Mouse (Mus musculus) MEL (cell line): ENCODE data around the gene Wdr75. TPM values are rescaled to one million over a fixed set of nuclear protein-coding genes. Genes with fewer than 3 reads are reported as not detected.

ENCODE experiments used
- DNase-seq: peaks from one replicate; pipeline ENCODE4 v3.0.0; 2011; ENCODE audit warnings: low read depth, low spot score
- H3K27ac ChIP-seq: 2 replicates; pipeline ENCODE4 v1.5.1; 2012; ENCODE audit warnings: low read depth, mild to moderate bottlenecking, control low read depth, low read length, moderate library complexity; ENCODE audit not compliant: control insufficient read depth
- H3K27me3 ChIP-seq, 2 experiments: fragments of 150-350 bp in 1 of 2; sonication (generic) in 1 of 2; 2 replicates each; pipeline ENCODE4 v1.6.1; 2012; ENCODE audit warnings: low read length in 2 of 2, mild to moderate bottlenecking in 2 of 2, improper control_type of control experiment in 1 of 2, moderate library complexity in 1 of 2; ENCODE audit not compliant: insufficient read depth in 2 of 2, control insufficient read depth in 1 of 2
- H3K36me3 ChIP-seq, 2 experiments: 2 replicates each; pipeline ENCODE4 v1.6.1; 2012 to 2014; ENCODE audit warnings: low read length in 2 of 2, improper control_type of control experiment in 1 of 2, inconsistent platforms in 1 of 2, mild to moderate bottlenecking in 1 of 2; ENCODE audit not compliant: insufficient read depth in 2 of 2, control insufficient read depth in 1 of 2
- H3K4me1 ChIP-seq, 2 experiments: fragments of 150-350 bp in 1 of 2; sonication (generic) in 1 of 2; 2 replicates each; pipeline ENCODE4 v1.6.1; 2012; ENCODE audit warnings: low read length in 2 of 2, improper control_type of control experiment in 1 of 2, mild to moderate bottlenecking in 1 of 2; ENCODE audit not compliant: insufficient read depth in 2 of 2, control insufficient read depth in 1 of 2
- H3K4me3 ChIP-seq, 2 experiments: fragments of 150-350 bp in 1 of 2; sonication (generic) in 1 of 2; 2 replicates each; pipeline ENCODE4 v1.5.1; 2012; ENCODE audit warnings: low read depth in 2 of 2, low read length in 2 of 2, mild to moderate bottlenecking in 2 of 2, moderate library complexity in 2 of 2, control low read depth in 1 of 2, improper control_type of control experiment in 1 of 2; ENCODE audit not compliant: control insufficient read depth in 1 of 2, insufficient read depth in 1 of 2
- H3K79me2 ChIP-seq: 2 replicates; pipeline ENCODE4 v1.6.1; 2012; ENCODE audit warnings: mild to moderate bottlenecking, low read length, moderate library complexity; ENCODE audit not compliant: control insufficient read depth, poor library complexity, insufficient read depth
- H3K9ac ChIP-seq: 2 replicates; pipeline ENCODE4 v1.6.1; 2012; ENCODE audit warnings: low read depth, mild to moderate bottlenecking, control low read depth, low read length, moderate library complexity; ENCODE audit not compliant: control insufficient read depth, poor library complexity, severe bottlenecking
- H3K9me3 ChIP-seq: fragments of 150-350 bp; sonication (generic); replicated peaks from 2 replicates; pipeline ENCODE4 v1.6.1; 2012; ENCODE audit warnings: mild to moderate bottlenecking, low read length, improper control_type of control experiment, moderate library complexity; ENCODE audit not compliant: insufficient read depth
- BHLHE40 ChIP-seq: IDR thresholded peaks from 2 replicates; pipeline ENCODE4 v1.6.1; 2012; ENCODE audit warnings: low read depth, mild to moderate bottlenecking, inconsistent platforms, low read length, improper control_type of control experiment, borderline replicate concordance
- CHD1 ChIP-seq: IDR thresholded peaks from 2 replicates; pipeline ENCODE4 v1.6.1; 2012; ENCODE audit warnings: low read depth, mild to moderate bottlenecking, inconsistent platforms, low read length, improper control_type of control experiment
- CHD2 ChIP-seq: IDR thresholded peaks from 2 replicates; pipeline ENCODE4 v1.6.1; 2011; ENCODE audit warnings: low read length, improper control_type of control experiment
- CTCF ChIP-seq, 3 experiments: IDR thresholded peaks in 2 of 3; conservative IDR thresholded peaks in 1 of 3; 2 replicates each; pipeline ENCODE4 v1.5.1; 2011 to 2012; ENCODE audit warnings: low read length in 3 of 3, low read depth in 2 of 3, mild to moderate bottlenecking in 2 of 3, improper control_type of control experiment in 1 of 3, inconsistent platforms in 1 of 3, mixed read lengths in 1 of 3, moderate library complexity in 1 of 3; ENCODE audit not compliant: control insufficient read depth in 1 of 3, insufficient read depth in 1 of 3, poor library complexity in 1 of 3, severe bottlenecking in 1 of 3
- E2F4 ChIP-seq: IDR thresholded peaks from 2 replicates; pipeline ENCODE4 v1.6.1; 2011; ENCODE audit warnings: low read depth, low read length, improper control_type of control experiment, borderline replicate concordance
- ELF1 ChIP-seq: IDR thresholded peaks from 2 replicates; pipeline ENCODE4 v1.6.1; 2014; ENCODE audit warnings: low read depth, mild to moderate bottlenecking, inconsistent platforms, low read length, improper control_type of control experiment, moderate library complexity
- EP300 ChIP-seq, 2 experiments: IDR thresholded peaks; 2 replicates each; pipeline ENCODE4 v1.6.1; 2011; ENCODE audit warnings: improper control_type of control experiment in 2 of 2, low read length in 2 of 2, low read depth in 1 of 2, mild to moderate bottlenecking in 1 of 2
- ETS1 ChIP-seq: IDR thresholded peaks from 2 replicates; pipeline ENCODE4 v1.6.1; 2012; ENCODE audit warnings: low read depth, mild to moderate bottlenecking, inconsistent platforms, low read length, improper control_type of control experiment, moderate library complexity
- GABPA ChIP-seq: IDR thresholded peaks from 2 replicates; pipeline ENCODE4 v1.6.1; 2012; ENCODE audit warnings: low read depth, mild to moderate bottlenecking, inconsistent platforms, low read length, improper control_type of control experiment, moderate library complexity
- GATA1 ChIP-seq: IDR thresholded peaks from 2 replicates; pipeline ENCODE4 v1.6.1; 2011; ENCODE audit warnings: low read depth, low read length, improper control_type of control experiment
- HCFC1 ChIP-seq: IDR thresholded peaks from 2 replicates; pipeline ENCODE4 v1.6.1; 2012; ENCODE audit warnings: low read depth, mild to moderate bottlenecking, inconsistent platforms, low read length, improper control_type of control experiment, moderate library complexity
- JUND ChIP-seq: IDR thresholded peaks from 2 replicates; pipeline ENCODE4 v1.6.1; 2011; ENCODE audit warnings: low read depth, mild to moderate bottlenecking, improper control_type of control experiment, low read length
- KAT2A ChIP-seq: conservative IDR thresholded peaks from 2 replicates; pipeline ENCODE4 v1.6.1; 2012; ENCODE audit warnings: low read depth, low read length, improper control_type of control experiment, inconsistent platforms
- MAFK ChIP-seq: IDR thresholded peaks from 2 replicates; pipeline ENCODE4 v1.6.1; 2011; ENCODE audit warnings: low read depth, mild to moderate bottlenecking, low read length, improper control_type of control experiment, borderline replicate concordance
- MAX ChIP-seq: IDR thresholded peaks from 2 replicates; pipeline ENCODE4 v1.6.1; 2011; ENCODE audit warnings: low read length, improper control_type of control experiment
- MXI1 ChIP-seq: IDR thresholded peaks from 2 replicates; pipeline ENCODE4 v1.6.1; 2011; ENCODE audit warnings: mild to moderate bottlenecking, low read depth, low read length, improper control_type of control experiment
- MYB ChIP-seq: IDR thresholded peaks from 2 replicates; pipeline ENCODE4 v1.6.1; 2011; ENCODE audit warnings: mild to moderate bottlenecking, low read depth, low read length, improper control_type of control experiment
- MYC ChIP-seq: IDR thresholded peaks from 2 replicates; pipeline ENCODE4 v1.6.1; 2011; ENCODE audit warnings: low read depth, mild to moderate bottlenecking, low read length, improper control_type of control experiment, moderate library complexity
- NELFE ChIP-seq: IDR thresholded peaks from 2 replicates; pipeline ENCODE4 v1.6.1; 2011; ENCODE audit warnings: low read depth, low read length, improper control_type of control experiment
- NRF1 ChIP-seq: IDR thresholded peaks from 2 replicates; pipeline ENCODE4 v1.6.1; 2014; ENCODE audit warnings: low read depth, mild to moderate bottlenecking, inconsistent platforms, low read length, improper control_type of control experiment, moderate library complexity; ENCODE audit not compliant: poor library complexity, insufficient read depth, severe bottlenecking
- POLR2A ChIP-seq, 2 experiments: IDR thresholded peaks; 2 replicates each; pipeline ENCODE4 v1.6.1; 2011 to 2012; ENCODE audit warnings: low read length in 2 of 2, mild to moderate bottlenecking in 2 of 2, control low read depth in 1 of 2, improper control_type of control experiment in 1 of 2, low read depth in 1 of 2, moderate library complexity in 1 of 2; ENCODE audit not compliant: control insufficient read depth in 1 of 2, insufficient read depth in 1 of 2, poor library complexity in 1 of 2
- POLR2AphosphoS2 ChIP-seq: IDR thresholded peaks from 2 replicates; pipeline ENCODE4 v1.6.1; 2011; ENCODE audit warnings: low read length, improper control_type of control experiment
- POLR2AphosphoS5 ChIP-seq: IDR thresholded peaks from 2 replicates; pipeline ENCODE4 v1.6.1; 2012; ENCODE audit warnings: low read depth, borderline replicate concordance, mild to moderate bottlenecking, inconsistent platforms, low read length, moderate library complexity, mixed read lengths
- RAD21 ChIP-seq: IDR thresholded peaks from 2 replicates; pipeline ENCODE4 v1.6.1; 2011; ENCODE audit warnings: mild to moderate bottlenecking, low read depth, low read length, improper control_type of control experiment
- RCOR1 ChIP-seq: IDR thresholded peaks from 2 replicates; pipeline ENCODE4 v1.6.1; 2012; ENCODE audit warnings: low read depth, mild to moderate bottlenecking, inconsistent platforms, low read length, improper control_type of control experiment
- SMC3 ChIP-seq: IDR thresholded peaks from 2 replicates; pipeline ENCODE4 v1.6.1; 2011; ENCODE audit warnings: low read depth, low read length, improper control_type of control experiment
- TAL1 ChIP-seq: IDR thresholded peaks from 2 replicates; pipeline ENCODE4 v1.6.1; 2012; ENCODE audit warnings: mild to moderate bottlenecking, inconsistent platforms, low read length, moderate library complexity, mixed read lengths
- TBP ChIP-seq: IDR thresholded peaks from 2 replicates; pipeline ENCODE4 v1.8.0; 2011; ENCODE audit warnings: low read depth, low read length, improper control_type of control experiment
- TCF12 ChIP-seq: IDR thresholded peaks from 2 replicates; pipeline ENCODE4 v1.6.1; 2014; ENCODE audit warnings: low read depth, mild to moderate bottlenecking, inconsistent platforms, low read length, improper control_type of control experiment, moderate library complexity
- USF1 ChIP-seq: IDR thresholded peaks from 2 replicates; pipeline ENCODE4 v1.6.1; 2014; ENCODE audit warnings: low read depth, mild to moderate bottlenecking, inconsistent platforms, low read length, improper control_type of control experiment, moderate library complexity
- USF2 ChIP-seq, 2 experiments: IDR thresholded peaks; 2 replicates each; pipeline ENCODE4 v1.6.1; 2011 to 2012; ENCODE audit warnings: improper control_type of control experiment in 2 of 2, low read length in 2 of 2, borderline replicate concordance in 1 of 2, inconsistent platforms in 1 of 2, low read depth in 1 of 2, mild to moderate bottlenecking in 1 of 2; ENCODE audit not compliant: insufficient read depth in 1 of 2
- ZC3H11A ChIP-seq: IDR thresholded peaks from 2 replicates; pipeline ENCODE4 v1.6.1; 2012; ENCODE audit warnings: low read depth, mild to moderate bottlenecking, inconsistent platforms, low read length, improper control_type of control experiment
- ZKSCAN1 ChIP-seq: IDR thresholded peaks from 2 replicates; pipeline ENCODE4 v1.6.1; 2012; ENCODE audit warnings: low read depth, mild to moderate bottlenecking, inconsistent platforms, low read length, improper control_type of control experiment, moderate library complexity
- ZMIZ1 ChIP-seq: IDR thresholded peaks from 2 replicates; pipeline ENCODE4 v1.6.1; 2012; ENCODE audit warnings: low read depth, mild to moderate bottlenecking, inconsistent platforms, low read length, improper control_type of control experiment, moderate library complexity
- ZNF384 ChIP-seq: IDR thresholded peaks from 2 replicates; pipeline ENCODE4 v1.6.1; 2012; ENCODE audit warnings: low read depth, mild to moderate bottlenecking, inconsistent platforms, low read length, improper control_type of control experiment
- polyA plus RNA-seq, 2 experiments: library from polyadenylated mRNA; stranded (reverse) in 1 of 2; unstranded in 1 of 2; fragments of >175 nt in 1 of 2; fragments of >200 nt in 1 of 2; gene quantifications; 2 replicates each; pipeline versions ENCODE4 v1.2.1 to v1.2.4; 2012; ENCODE audit warnings: low replicate concordance in 2 of 2, low read depth in 1 of 2; ENCODE audit not compliant: insufficient read length in 2 of 2, insufficient read depth in 1 of 2, missing spikeins in 1 of 2
- total RNA-seq: library from RNA; depleted of rRNA; stranded (reverse); fragments of 300-350 nt; gene quantifications from 2 replicates; pipeline ENCODE4 v1.2.3, GENCODE M21; 2012; rRNA removed

The Wdr75 gene
- 171 and 195 TPM in 2 replicates for total RNA-seq
- polyA plus RNA-seq, result 100 to 1,000 TPM; 193 to 279 TPM

DNA sequence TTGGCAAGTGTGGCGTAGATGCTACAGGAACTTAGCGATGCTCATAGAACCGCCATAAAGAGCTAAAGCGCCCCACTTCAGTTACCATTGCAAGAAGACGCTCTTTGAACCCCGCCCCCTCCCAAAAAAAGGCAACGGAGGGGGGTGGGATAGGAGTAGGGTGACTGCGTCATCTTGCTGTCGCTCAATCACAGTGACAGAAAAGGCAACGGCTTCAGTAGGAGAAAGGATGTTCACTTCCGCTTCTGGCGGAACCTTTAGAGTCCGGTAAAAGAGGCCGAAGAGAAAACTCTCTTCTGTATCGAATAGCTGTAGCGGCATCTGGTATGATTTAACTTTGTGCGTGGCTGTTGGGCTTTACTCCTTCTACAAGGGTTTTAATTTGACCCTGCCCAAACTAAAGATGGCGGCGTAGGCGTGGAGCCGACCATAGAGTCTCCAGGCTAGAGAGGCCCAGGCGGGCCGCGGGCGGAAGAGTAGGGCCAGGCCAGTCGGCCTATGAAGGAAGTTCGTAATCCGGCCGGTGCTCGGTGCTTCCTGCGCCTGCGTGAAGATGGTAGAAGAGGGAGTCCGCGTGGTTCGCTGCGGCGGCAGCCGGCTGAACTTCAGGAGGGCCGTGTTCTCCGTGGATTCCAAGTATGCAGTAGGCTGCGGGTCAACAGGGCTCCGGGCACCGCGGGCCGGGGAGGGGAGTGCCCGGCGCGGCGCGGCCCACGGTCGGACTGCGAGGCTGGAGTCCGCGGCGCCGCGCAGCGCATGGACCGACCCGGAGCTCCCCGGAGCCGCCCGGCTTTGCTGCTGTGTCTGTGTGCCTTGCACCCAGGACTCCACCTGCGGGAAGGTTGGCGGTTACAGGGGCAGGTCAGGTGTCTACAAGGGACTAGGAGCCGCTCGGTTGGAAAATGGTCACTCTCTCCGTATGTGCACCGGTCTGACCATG, at the start of gene Wdr75:
TSS of gene Wdr75 (plus strand) at position 198 of the 940 bp plus-strand sequence.
- peak within 1 kb of the TSS; percentile 97 for H3K9ac ChIP-seq
- DNase-seq, result peak; percentile 96
- H3K36me3 ChIP-seq, result peaks cover 16 to 29% of the 10 kb centered on the region in 2 experiments
- no peaks in the 10 kb centered on the region for H3K9me3 ChIP-seq
- H3K4me1 ChIP-seq, result peaks cover 3 to 9% of the 10 kb centered on the region in 2 experiments
- peaks cover 34% of the 10 kb centered on the region for H3K79me2 ChIP-seq
- H3K4me3 ChIP-seq, result peak within 1 kb of the TSS; percentile 85 to 100
- no peaks in the 10 kb centered on the region for H3K27me3 ChIP-seq
- H3K27ac ChIP-seq, result peak within 1 kb of the TSS; percentile 99
- TF ChIP-seq SMC3, result no peak
- TF ChIP-seq TCF12, result peak; percentile 63
- no peak for TF ChIP-seq CHD1
- no peak for TF ChIP-seq ZKSCAN1
- 0 out of 2 replicates have a peak, but pooled peaks have one; percentile 71 for TF ChIP-seq E2F4
- TF ChIP-seq MAX, result peak; percentile 88
- peak in 1 of 2 experiments; percentile 41; a peak in 1 of 4 replicates for TF ChIP-seq EP300 (IDR thresholded peaks at IDR 0.05; ENCODE audit: low read depth in 1 of 2, low read length in 2 of 2)
- TF ChIP-seq MXI1, result peak; percentile 91
- TF ChIP-seq NRF1, result peak; percentile 84
- TF ChIP-seq POLR2AphosphoS2, result peak; percentile 94
- peak; percentile 72 for TF ChIP-seq ZNF384
- TF ChIP-seq POLR2A (IDR thresholded peaks at IDR 0.05; ENCODE audit: control insufficient read depth in 1 of 2, insufficient read depth in 1 of 2, low read depth in 1 of 2, low read length in 2 of 2, poor library complexity in 1 of 2), result peak; percentile 93 to 96
- no peak for TF ChIP-seq CTCF (IDR thresholded peaks at IDR 0.05 in 2 of 3, conservative IDR thresholded peaks at IDR 0.05 in 1 of 3; ENCODE audit: control insufficient read depth in 1 of 3, insufficient read depth in 1 of 3, low read depth in 2 of 3, low read length in 3 of 3, poor library complexity in 1 of 3, severe bottlenecking in 1 of 3)
- TF ChIP-seq CHD2, result peak; percentile 39
- TF ChIP-seq TBP, result peak; percentile 70
- TF ChIP-seq JUND, result no peak
- peak; percentile 95 for TF ChIP-seq NELFE
- TF ChIP-seq RCOR1, result no peak
- no peak for TF ChIP-seq POLR2AphosphoS5
- TF ChIP-seq RAD21, result no peak
- peak; percentile 50; the same call in 1 of the 2 replicates for TF ChIP-seq GABPA
- TF ChIP-seq BHLHE40, result no peak
- peak; percentile 83 for TF ChIP-seq ZMIZ1
- peak; percentile 15; the same call in 1 of the 2 replicates for TF ChIP-seq MAFK
- TF ChIP-seq MYB, result peak; percentile 57; the same call in 1 of the 2 replicates
- TF ChIP-seq ELF1, result peak; percentile 95
- TF ChIP-seq ZC3H11A, result no peak
- no peak for TF ChIP-seq USF2 (IDR thresholded peaks at IDR 0.05; ENCODE audit: borderline replicate concordance in 1 of 2, insufficient read depth in 1 of 2, low read depth in 1 of 2, low read length in 2 of 2)
- peak; percentile 93 for TF ChIP-seq KAT2A
- TF ChIP-seq TAL1, result no peak
- peak; percentile 57 for TF ChIP-seq ETS1
- TF ChIP-seq MYC, result no peak; the same call in none of the 2 replicates
- TF ChIP-seq HCFC1, result peak; percentile 98
- TF ChIP-seq USF1, result peak; percentile 3; the same call in 1 of the 2 replicates
- TF ChIP-seq GATA1, result no peak
